Mouse (Mus musculus): ENCODE data around the gene Gabbr2.

Gene Gabbr2

GRCm38 (mm10) chr4:46770090-46770489 lies 221.6 kb downstream of the Gabbr2 start:
- DNase-seq (ENCODE audit: low read depth, low spot score) = no peak

GRCm38 (mm10) chr4:46766326-46766725 lies 225.3 kb downstream of the Gabbr2 start:
- no peak for DNase-seq (ENCODE audit: low read depth, low spot score)

GRCm38 (mm10) chr4:46759838-46760237 lies 231.8 kb downstream of the Gabbr2 start:
- no peak for DNase-seq (ENCODE audit: low read depth, low spot score)

GRCm38 (mm10) chr4:46758340-46759041 lies 233.2 kb downstream of the Gabbr2 start:
- no peak for DNase-seq (ENCODE audit: low read depth, low spot score)

GRCm38 (mm10) chr4:46754407-46755194 lies 237.1 kb downstream of the Gabbr2 start:
- DNase-seq (ENCODE audit: low read depth, low spot score) = no peak

- DNase-seq (ENCODE audit: low read depth, low spot score) = no peak
These were observed 239.4 kb downstream of the Gabbr2 start for GRCm38 (mm10) chr4:46752306-46752705.

GRCm38 (mm10) chr4:46749015-46749414 lies 242.7 kb downstream of the Gabbr2 start:
- no peak for DNase-seq (ENCODE audit: low read depth, low spot score)

- DNase-seq (ENCODE audit: low read depth, low spot score) = peak; percentile 22
These were observed 244.5 kb downstream of the Gabbr2 start for GRCm38 (mm10) chr4:46747007-46747746.

GRCm38 (mm10) chr4:46745536-46745935 lies 246.1 kb downstream of the Gabbr2 start:
- no peak for DNase-seq (ENCODE audit: low read depth, low spot score)

GRCm38 (mm10) chr4:46744583-46745155 lies 247.0 kb downstream of the Gabbr2 start:
- no peak for DNase-seq (ENCODE audit: low read depth, low spot score)

GRCm38 (mm10) chr4:46742601-46743000 lies 249.1 kb downstream of the Gabbr2 start:
- no peak for DNase-seq (ENCODE audit: low read depth, low spot score)

GRCm38 (mm10) chr4:46736910-46737511 lies 254.7 kb downstream of the Gabbr2 start:
- DNase-seq (ENCODE audit: low read depth, low spot score) = no peak

- peak; percentile 28 for DNase-seq (ENCODE audit: low read depth, low spot score)
These were observed 256.8 kb downstream of the Gabbr2 start for GRCm38 (mm10) chr4:46734906-46735305.

- peak; percentile 60 for DNase-seq (ENCODE audit: low read depth, low spot score)
These were observed 260.1 kb downstream of the Gabbr2 start for GRCm38 (mm10) chr4:46731590-46731989.

GRCm38 (mm10) chr4:46729306-46730042 lies 262.2 kb downstream of the Gabbr2 start:
- no peak for DNase-seq (ENCODE audit: low read depth, low spot score)

- DNase-seq (ENCODE audit: low read depth, low spot score) = peak; percentile 51
These were observed 263.4 kb downstream of the Gabbr2 start for GRCm38 (mm10) chr4:46728231-46728630.

GRCm38 (mm10) chr4:46727153-46727552 lies 264.5 kb downstream of the Gabbr2 start:
- DNase-seq (ENCODE audit: low read depth, low spot score) = no peak

- no peak for DNase-seq (ENCODE audit: low read depth, low spot score)
These were observed 270.7 kb downstream of the Gabbr2 start for GRCm38 (mm10) chr4:46720821-46721557.

GRCm38 (mm10) chr4:46720070-46720469 lies 271.6 kb downstream of the Gabbr2 start:
- no peak for DNase-seq (ENCODE audit: low read depth, low spot score)

GRCm38 (mm10) chr4:46718624-46719023 lies 273.0 kb downstream of the Gabbr2 start:
- no peak for DNase-seq (ENCODE audit: low read depth, low spot score)
